Mouse (Mus musculus) MEL (cell line): Measurements from ENCODE around the gene Slc11a2. TPM values are rescaled to one million over a fixed set of nuclear protein-coding genes. Genes with fewer than 3 reads are reported as not detected.
A peak's percentile ranks its signal among the peaks of the same experiment; 100 is the strongest.

Experiments used
- DNase-seq: peaks from one replicate; pipeline ENCODE4 v3.0.0; 2011; ENCODE audit warnings: low read depth, low spot score
- H3K27ac ChIP-seq: 2 replicates; pipeline ENCODE4 v1.5.1; 2012; ENCODE audit warnings: low read depth, mild to moderate bottlenecking, control low read depth, low read length, moderate library complexity; ENCODE audit not compliant: control insufficient read depth
- H3K27me3 ChIP-seq, 2 experiments: fragments of 150-350 bp in 1 of 2; sonication (generic) in 1 of 2; 2 replicates each; pipeline ENCODE4 v1.6.1; 2012; ENCODE audit warnings: low read length in 2 of 2, mild to moderate bottlenecking in 2 of 2, improper control_type of control experiment in 1 of 2, moderate library complexity in 1 of 2; ENCODE audit not compliant: insufficient read depth in 2 of 2, control insufficient read depth in 1 of 2
- H3K36me3 ChIP-seq, 2 experiments: 2 replicates each; pipeline ENCODE4 v1.6.1; 2012 to 2014; ENCODE audit warnings: low read length in 2 of 2, improper control_type of control experiment in 1 of 2, inconsistent platforms in 1 of 2, mild to moderate bottlenecking in 1 of 2; ENCODE audit not compliant: insufficient read depth in 2 of 2, control insufficient read depth in 1 of 2
- H3K4me1 ChIP-seq, 2 experiments: fragments of 150-350 bp in 1 of 2; sonication (generic) in 1 of 2; 2 replicates each; pipeline ENCODE4 v1.6.1; 2012; ENCODE audit warnings: low read length in 2 of 2, improper control_type of control experiment in 1 of 2, mild to moderate bottlenecking in 1 of 2; ENCODE audit not compliant: insufficient read depth in 2 of 2, control insufficient read depth in 1 of 2
- H3K4me3 ChIP-seq, 2 experiments: fragments of 150-350 bp in 1 of 2; sonication (generic) in 1 of 2; 2 replicates each; pipeline ENCODE4 v1.5.1; 2012; ENCODE audit warnings: low read depth in 2 of 2, low read length in 2 of 2, mild to moderate bottlenecking in 2 of 2, moderate library complexity in 2 of 2, control low read depth in 1 of 2, improper control_type of control experiment in 1 of 2; ENCODE audit not compliant: control insufficient read depth in 1 of 2, insufficient read depth in 1 of 2
- H3K79me2 ChIP-seq: 2 replicates; pipeline ENCODE4 v1.6.1; 2012; ENCODE audit warnings: mild to moderate bottlenecking, low read length, moderate library complexity; ENCODE audit not compliant: control insufficient read depth, poor library complexity, insufficient read depth
- H3K9ac ChIP-seq: 2 replicates; pipeline ENCODE4 v1.6.1; 2012; ENCODE audit warnings: low read depth, mild to moderate bottlenecking, control low read depth, low read length, moderate library complexity; ENCODE audit not compliant: control insufficient read depth, poor library complexity, severe bottlenecking
- H3K9me3 ChIP-seq: fragments of 150-350 bp; sonication (generic); replicated peaks from 2 replicates; pipeline ENCODE4 v1.6.1; 2012; ENCODE audit warnings: mild to moderate bottlenecking, low read length, improper control_type of control experiment, moderate library complexity; ENCODE audit not compliant: insufficient read depth
- BHLHE40 ChIP-seq: IDR thresholded peaks from 2 replicates; pipeline ENCODE4 v1.6.1; 2012; ENCODE audit warnings: low read depth, mild to moderate bottlenecking, inconsistent platforms, low read length, improper control_type of control experiment, borderline replicate concordance
- CHD1 ChIP-seq: IDR thresholded peaks from 2 replicates; pipeline ENCODE4 v1.6.1; 2012; ENCODE audit warnings: low read depth, mild to moderate bottlenecking, inconsistent platforms, low read length, improper control_type of control experiment
- CHD2 ChIP-seq: IDR thresholded peaks from 2 replicates; pipeline ENCODE4 v1.6.1; 2011; ENCODE audit warnings: low read length, improper control_type of control experiment
- CTCF ChIP-seq, 3 experiments: IDR thresholded peaks in 2 of 3; conservative IDR thresholded peaks in 1 of 3; 2 replicates each; pipeline ENCODE4 v1.5.1; 2011 to 2012; ENCODE audit warnings: low read length in 3 of 3, low read depth in 2 of 3, mild to moderate bottlenecking in 2 of 3, improper control_type of control experiment in 1 of 3, inconsistent platforms in 1 of 3, mixed read lengths in 1 of 3, moderate library complexity in 1 of 3; ENCODE audit not compliant: control insufficient read depth in 1 of 3, insufficient read depth in 1 of 3, poor library complexity in 1 of 3, severe bottlenecking in 1 of 3
- ELF1 ChIP-seq: IDR thresholded peaks from 2 replicates; pipeline ENCODE4 v1.6.1; 2014; ENCODE audit warnings: low read depth, mild to moderate bottlenecking, inconsistent platforms, low read length, improper control_type of control experiment, moderate library complexity
- EP300 ChIP-seq, 2 experiments: IDR thresholded peaks; 2 replicates each; pipeline ENCODE4 v1.6.1; 2011; ENCODE audit warnings: improper control_type of control experiment in 2 of 2, low read length in 2 of 2, low read depth in 1 of 2, mild to moderate bottlenecking in 1 of 2
- ETS1 ChIP-seq: IDR thresholded peaks from 2 replicates; pipeline ENCODE4 v1.6.1; 2012; ENCODE audit warnings: low read depth, mild to moderate bottlenecking, inconsistent platforms, low read length, improper control_type of control experiment, moderate library complexity
- GATA1 ChIP-seq: IDR thresholded peaks from 2 replicates; pipeline ENCODE4 v1.6.1; 2011; ENCODE audit warnings: low read depth, low read length, improper control_type of control experiment
- HCFC1 ChIP-seq: IDR thresholded peaks from 2 replicates; pipeline ENCODE4 v1.6.1; 2012; ENCODE audit warnings: low read depth, mild to moderate bottlenecking, inconsistent platforms, low read length, improper control_type of control experiment, moderate library complexity
- JUND ChIP-seq: IDR thresholded peaks from 2 replicates; pipeline ENCODE4 v1.6.1; 2011; ENCODE audit warnings: low read depth, mild to moderate bottlenecking, improper control_type of control experiment, low read length
- KAT2A ChIP-seq: conservative IDR thresholded peaks from 2 replicates; pipeline ENCODE4 v1.6.1; 2012; ENCODE audit warnings: low read depth, low read length, improper control_type of control experiment, inconsistent platforms
- MAX ChIP-seq: IDR thresholded peaks from 2 replicates; pipeline ENCODE4 v1.6.1; 2011; ENCODE audit warnings: low read length, improper control_type of control experiment
- MAZ ChIP-seq: IDR thresholded peaks from 2 replicates; pipeline ENCODE4 v1.6.1; 2012; ENCODE audit warnings: low read depth, mild to moderate bottlenecking, inconsistent platforms, low read length, improper control_type of control experiment
- MXI1 ChIP-seq: IDR thresholded peaks from 2 replicates; pipeline ENCODE4 v1.6.1; 2011; ENCODE audit warnings: mild to moderate bottlenecking, low read depth, low read length, improper control_type of control experiment
- NELFE ChIP-seq: IDR thresholded peaks from 2 replicates; pipeline ENCODE4 v1.6.1; 2011; ENCODE audit warnings: low read depth, low read length, improper control_type of control experiment
- NRF1 ChIP-seq: IDR thresholded peaks from 2 replicates; pipeline ENCODE4 v1.6.1; 2014; ENCODE audit warnings: low read depth, mild to moderate bottlenecking, inconsistent platforms, low read length, improper control_type of control experiment, moderate library complexity; ENCODE audit not compliant: poor library complexity, insufficient read depth, severe bottlenecking
- POLR2A ChIP-seq, 2 experiments: IDR thresholded peaks; 2 replicates each; pipeline ENCODE4 v1.6.1; 2011 to 2012; ENCODE audit warnings: low read length in 2 of 2, mild to moderate bottlenecking in 2 of 2, control low read depth in 1 of 2, improper control_type of control experiment in 1 of 2, low read depth in 1 of 2, moderate library complexity in 1 of 2; ENCODE audit not compliant: control insufficient read depth in 1 of 2, insufficient read depth in 1 of 2, poor library complexity in 1 of 2
- POLR2AphosphoS2 ChIP-seq: IDR thresholded peaks from 2 replicates; pipeline ENCODE4 v1.6.1; 2011; ENCODE audit warnings: low read length, improper control_type of control experiment
- RAD21 ChIP-seq: IDR thresholded peaks from 2 replicates; pipeline ENCODE4 v1.6.1; 2011; ENCODE audit warnings: mild to moderate bottlenecking, low read depth, low read length, improper control_type of control experiment
- RCOR1 ChIP-seq: IDR thresholded peaks from 2 replicates; pipeline ENCODE4 v1.6.1; 2012; ENCODE audit warnings: low read depth, mild to moderate bottlenecking, inconsistent platforms, low read length, improper control_type of control experiment
- SIN3A ChIP-seq: IDR thresholded peaks from 2 replicates; pipeline ENCODE4 v1.6.1; 2012; ENCODE audit warnings: low read length, improper control_type of control experiment, inconsistent platforms
- SMC3 ChIP-seq: IDR thresholded peaks from 2 replicates; pipeline ENCODE4 v1.6.1; 2011; ENCODE audit warnings: low read depth, low read length, improper control_type of control experiment
- TAL1 ChIP-seq: IDR thresholded peaks from 2 replicates; pipeline ENCODE4 v1.6.1; 2012; ENCODE audit warnings: mild to moderate bottlenecking, inconsistent platforms, low read length, moderate library complexity, mixed read lengths
- TBP ChIP-seq: IDR thresholded peaks from 2 replicates; pipeline ENCODE4 v1.8.0; 2011; ENCODE audit warnings: low read depth, low read length, improper control_type of control experiment
- TCF12 ChIP-seq: IDR thresholded peaks from 2 replicates; pipeline ENCODE4 v1.6.1; 2014; ENCODE audit warnings: low read depth, mild to moderate bottlenecking, inconsistent platforms, low read length, improper control_type of control experiment, moderate library complexity
- UBTF ChIP-seq: IDR thresholded peaks from 2 replicates; pipeline ENCODE4 v1.6.1; 2012; ENCODE audit warnings: low read depth, mild to moderate bottlenecking, inconsistent platforms, low read length, improper control_type of control experiment, moderate library complexity, borderline replicate concordance; ENCODE audit not compliant: insufficient read depth
- USF1 ChIP-seq: IDR thresholded peaks from 2 replicates; pipeline ENCODE4 v1.6.1; 2014; ENCODE audit warnings: low read depth, mild to moderate bottlenecking, inconsistent platforms, low read length, improper control_type of control experiment, moderate library complexity
- USF2 ChIP-seq, 2 experiments: IDR thresholded peaks; 2 replicates each; pipeline ENCODE4 v1.6.1; 2011 to 2012; ENCODE audit warnings: improper control_type of control experiment in 2 of 2, low read length in 2 of 2, borderline replicate concordance in 1 of 2, inconsistent platforms in 1 of 2, low read depth in 1 of 2, mild to moderate bottlenecking in 1 of 2; ENCODE audit not compliant: insufficient read depth in 1 of 2
- ZC3H11A ChIP-seq: IDR thresholded peaks from 2 replicates; pipeline ENCODE4 v1.6.1; 2012; ENCODE audit warnings: low read depth, mild to moderate bottlenecking, inconsistent platforms, low read length, improper control_type of control experiment
- ZMIZ1 ChIP-seq: IDR thresholded peaks from 2 replicates; pipeline ENCODE4 v1.6.1; 2012; ENCODE audit warnings: low read depth, mild to moderate bottlenecking, inconsistent platforms, low read length, improper control_type of control experiment, moderate library complexity
- polyA plus RNA-seq, 2 experiments: library from polyadenylated mRNA; stranded (reverse) in 1 of 2; unstranded in 1 of 2; fragments of >175 nt in 1 of 2; fragments of >200 nt in 1 of 2; gene quantifications; 2 replicates each; pipeline versions ENCODE4 v1.2.1 to v1.2.4; 2012; ENCODE audit warnings: low replicate concordance in 2 of 2, low read depth in 1 of 2; ENCODE audit not compliant: insufficient read length in 2 of 2, insufficient read depth in 1 of 2, missing spikeins in 1 of 2
- total RNA-seq: library from RNA; depleted of rRNA; stranded (reverse); fragments of 300-350 nt; gene quantifications from 2 replicates; pipeline ENCODE4 v1.2.3, GENCODE M21; 2012

The Slc11a2 gene
- total and polyA plus RNA-seq, 3 experiments: 69.0 to 112 TPM; not detected in 1

- TF ChIP-seq ELF1 (0 out of 2 replicates have a peak, but pooled peaks have one; percentile 16), SMC3 (peak; percentile 15; the same call in 1 of the 2 replicates), BHLHE40 (no peak), EP300 (IDR thresholded peaks at IDR 0.05; ENCODE audit: low read depth in 1 of 2, low read length in 2 of 2) (no peak), MXI1 (peak; percentile 27; the same call in 1 of the 2 replicates), POLR2AphosphoS2 (peak; percentile 65; the same call in 1 of the 2 replicates), ETS1 (peak; percentile 43; the same call in 1 of the 2 replicates), NRF1 (no peak), USF2 (IDR thresholded peaks at IDR 0.05; ENCODE audit: borderline replicate concordance in 1 of 2, insufficient read depth in 1 of 2, low read depth in 1 of 2, low read length in 2 of 2) (no peak), ZMIZ1 (0 out of 2 replicates have a peak, but pooled peaks have one; percentile 39), RCOR1 (no peak), UBTF (no peak), KAT2A (no peak), CTCF (IDR thresholded peaks at IDR 0.05 in 2 of 3, conservative IDR thresholded peaks at IDR 0.05 in 1 of 3; ENCODE audit: control insufficient read depth in 1 of 3, insufficient read depth in 1 of 3, low read depth in 2 of 3, low read length in 3 of 3, poor library complexity in 1 of 3, severe bottlenecking in 1 of 3) (no peak), MAZ (peak; percentile 30; the same call in 1 of the 2 replicates), TBP (peak; percentile 63), GATA1 (no peak), TCF12 (peak; percentile 43; the same call in 1 of the 2 replicates), USF1 (no peak), TAL1 (no peak), CHD2 (no peak)
These were observed 36.1 kb upstream of the Slc11a2 start (continued) for GRCm38 (mm10) chr15:100460942-100461341.

GRCm38 (mm10) chr15:100458055-100458454, 33.2 kb upstream of the Slc11a2 start:
- Histone ChIP-seq H3K27me3 (no peaks in the 10 kb centered on the region), H3K4me3 (peak overlapping the region; percentile 60), H3K27ac (no peak overlapping the region), H3K79me2 (no peaks in the 10 kb centered on the region), H3K36me3 (peaks cover 0 to 2% of the 10 kb centered on the region in 2 experiments; a peak in 1 of 4 replicates), H3K9ac (peak overlapping the region; percentile 40), H3K9me3 (no peaks in the 10 kb centered on the region), H3K4me1 (peaks cover 0 to 13% of the 10 kb centered on the region in 2 experiments)
- DNase-seq: peak; percentile 98
- TF ChIP-seq BHLHE40 (no peak), CTCF (IDR thresholded peaks at IDR 0.05 in 2 of 3, conservative IDR thresholded peaks at IDR 0.05 in 1 of 3; ENCODE audit: control insufficient read depth in 1 of 3, insufficient read depth in 1 of 3, low read depth in 2 of 3, low read length in 3 of 3, poor library complexity in 1 of 3, severe bottlenecking in 1 of 3) (peak; percentile 87 to 95 (median 92)), ZMIZ1 (no peak), MAX (no peak), TAL1 (no peak), ETS1 (no peak), CHD1 (no peak), JUND (peak; percentile 90), NELFE (0 out of 2 replicates have a peak, but pooled peaks have one; percentile 16), RAD21 (peak; percentile 96), KAT2A (no peak), SIN3A (peak; percentile 49; the same call in 1 of the 2 replicates), ZC3H11A (peak; percentile 94), USF1 (no peak), SMC3 (peak; percentile 92), POLR2A (IDR thresholded peaks at IDR 0.05; ENCODE audit: control insufficient read depth in 1 of 2, insufficient read depth in 1 of 2, low read depth in 1 of 2, low read length in 2 of 2, poor library complexity in 1 of 2) (no peak), HCFC1 (peak; percentile 23; the same call in 1 of the 2 replicates), RCOR1 (no peak)
